Mouse (Mus musculus) hindbrain, embryonic 10.5 days (tissue): Measurements from ENCODE around the gene Gm17720. TPM values are rescaled to one million over a fixed set of nuclear protein-coding genes. Genes with fewer than 3 reads are reported as not detected.

ENCODE experiments used
- DNase-seq: peaks from one replicate; pipeline ENCODE4 v3.0.0-alpha.2; 2017; ENCODE audit warnings: low spot score
- H3K27ac ChIP-seq: fragments of 300-500 bp; sonication (generic); 2 replicates; pipeline ENCODE4 v1.5.1; 2016; ENCODE audit warnings: mild to moderate bottlenecking, moderate library complexity
- H3K27me3 ChIP-seq: fragments of 300-500 bp; sonication (generic); 2 replicates; pipeline ENCODE4 v1.6.1; 2016; ENCODE audit warnings: mild to moderate bottlenecking; ENCODE audit not compliant: poor library complexity, insufficient read depth, severe bottlenecking
- H3K36me3 ChIP-seq: fragments of 300-500 bp; sonication (generic); 2 replicates; pipeline ENCODE4 v1.6.1; 2016; ENCODE audit warnings: mild to moderate bottlenecking, moderate library complexity
- H3K4me1 ChIP-seq: fragments of 300-500 bp; sonication (generic); replicated peaks from 2 replicates; pipeline ENCODE4 v1.6.1; 2016; ENCODE audit warnings: mild to moderate bottlenecking
- H3K4me3 ChIP-seq: fragments of 300-500 bp; sonication (generic); 2 replicates; pipeline ENCODE4 v1.5.1; 2016; ENCODE audit warnings: mild to moderate bottlenecking, moderate library complexity
- H3K9me3 ChIP-seq: fragments of 300-500 bp; sonication (generic); 2 replicates; pipeline ENCODE4 v1.6.1; 2016; ENCODE audit warnings: mild to moderate bottlenecking, moderate library complexity
- WGBS: fragments of 180-500 bp; shearing (Covaris S2); methylation state at CpG from one replicate; pipeline ENCODE4 v1.1.7; 2016; 5-methylcytosine and 5-hydroxymethylcytosine counted together
- polyA plus RNA-seq: library from polyadenylated mRNA; unstranded; fragments of >200 nt; fragmentation: Nextera tagmentation; extraction: Ambion mirVana; gene quantifications from 2 replicates; pipeline ENCODE4 v1.2.1, GENCODE M21; 2016

The Gm17720 gene
- polyA plus RNA-seq, 1 experiment from 2014 or later = not detected

DNA sequence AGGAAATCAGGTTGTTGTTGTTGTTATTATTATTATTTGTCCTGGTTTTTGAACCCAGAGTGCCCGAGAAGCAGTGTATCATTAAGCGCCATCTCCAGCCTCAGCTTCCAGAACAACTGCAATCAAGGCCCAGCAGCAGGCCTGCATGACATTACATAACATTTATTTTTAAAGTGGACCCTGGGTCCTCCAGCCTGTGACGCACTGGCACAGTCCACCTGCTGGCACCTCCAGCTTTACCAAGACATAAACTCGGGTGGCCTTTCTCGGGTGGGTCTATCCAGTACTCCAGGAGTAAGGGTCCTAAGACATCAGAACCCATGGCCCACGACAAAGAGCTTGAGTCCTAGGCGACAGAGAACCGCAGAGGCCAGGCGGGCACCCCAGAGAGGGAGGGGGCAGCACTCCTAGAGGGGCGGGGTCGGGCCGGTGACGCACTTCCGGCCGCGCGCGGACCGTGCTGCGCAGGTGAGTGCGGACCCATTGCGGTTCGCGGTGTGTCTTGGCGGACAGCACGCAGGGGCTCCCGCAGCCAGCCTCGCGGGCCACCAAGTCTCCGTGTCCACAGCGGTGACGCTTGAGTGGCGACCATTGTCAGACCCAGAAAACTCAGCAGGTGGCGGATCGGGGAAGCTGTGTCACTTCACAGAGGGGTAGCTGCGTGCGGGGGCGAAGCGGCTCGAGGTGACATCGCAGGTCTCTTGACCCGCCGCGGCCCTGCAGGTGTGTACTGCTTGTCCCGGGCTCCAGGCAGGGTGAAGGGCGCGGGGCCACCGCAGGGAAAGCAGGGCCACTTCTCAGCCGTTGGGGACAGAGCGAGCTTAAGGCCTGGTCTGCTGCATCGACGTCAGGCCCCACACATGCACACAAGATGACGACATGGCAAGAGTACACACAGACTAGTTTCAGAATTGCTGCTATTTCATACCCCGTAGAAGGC lies 23.0 kb downstream of the Gm17720 start, which contains the start of gene Zfp612:
Gene Zfp612, plus strand, starts transcription at position 465 of the 940 bp plus-strand sequence.
- Histone ChIP-seq H3K27me3 (no peaks in the 10 kb centered on the region), H3K36me3 (peaks cover 22% of the 10 kb centered on the region), H3K27ac (peak within 1 kb of the TSS; percentile 82), H3K4me3 (peak within 1 kb of the TSS; percentile 84), H3K9me3 (no peaks in the 10 kb centered on the region), H3K4me1 (peaks cover 19% of the 10 kb centered on the region)
- peak; percentile 75 for DNase-seq
- 7% methylated on average over 54 of the region's 54 CpGs for WGBS

DNA sequence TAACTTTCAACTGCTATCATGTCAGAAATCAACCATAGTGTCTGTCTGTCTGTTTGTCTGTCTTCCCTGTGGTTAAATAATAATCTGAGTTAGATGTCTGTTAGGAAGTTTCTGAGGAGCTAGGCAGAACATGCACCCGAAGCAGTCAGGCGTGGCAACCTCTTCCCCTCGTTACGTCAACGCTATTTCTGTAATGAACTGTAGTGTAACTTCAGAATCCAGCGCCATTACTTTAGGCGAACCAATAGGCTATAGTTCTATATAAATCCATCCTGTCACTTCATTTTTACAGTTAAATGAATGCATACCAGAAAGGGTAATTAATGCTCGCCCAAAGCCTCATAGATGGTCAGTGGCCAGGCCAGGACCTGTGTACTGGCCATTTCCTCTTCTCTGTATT lies 28.1 kb downstream of the Gm17720 start:
- WGBS = 87% methylated on average over 8 of the region's 8 CpGs
- Histone ChIP-seq H3K27me3 (no peaks in the 10 kb centered on the region), H3K36me3 (no peaks in the 10 kb centered on the region), H3K27ac (no peak overlapping the region), H3K4me3 (no peak overlapping the region), H3K4me1 (peaks cover 4% of the 10 kb centered on the region), H3K9me3 (no peaks in the 10 kb centered on the region)
- no peak for DNase-seq

DNA sequence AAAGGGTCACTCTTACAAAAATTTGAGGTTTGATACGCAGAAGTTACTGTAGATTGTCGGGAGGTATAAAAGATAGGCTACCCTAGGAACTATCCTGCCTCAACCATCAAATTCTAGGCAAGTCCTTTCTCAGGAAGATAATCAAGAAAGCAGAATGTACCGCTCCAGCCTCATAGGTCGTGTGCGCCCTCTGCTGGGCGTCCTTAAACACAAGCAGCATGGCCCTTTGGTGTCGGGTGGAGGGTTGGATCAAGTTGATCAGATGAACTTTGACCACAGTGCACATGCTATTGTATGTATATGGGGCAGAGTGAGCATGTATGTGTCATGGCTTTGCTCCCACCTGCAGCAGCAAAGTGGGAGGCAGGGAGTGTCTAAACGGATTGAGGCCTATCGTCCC lies 31.0 kb downstream of the Gm17720 start:
- no peak overlapping the region for H3K4me3 ChIP-seq
- no peaks in the 10 kb centered on the region for H3K4me1 ChIP-seq
- H3K36me3 ChIP-seq = no peaks in the 10 kb centered on the region
- no peak overlapping the region for H3K27ac ChIP-seq
- no peaks in the 10 kb centered on the region for H3K27me3 ChIP-seq
- DNase-seq = peak; percentile 63
- WGBS = 15% methylated on average over 9 of the region's 9 CpGs
- 0 out of 2 replicates have a peak, but pooled peaks cover 3% of the 10 kb centered on the region for H3K9me3 ChIP-seq

DNA sequence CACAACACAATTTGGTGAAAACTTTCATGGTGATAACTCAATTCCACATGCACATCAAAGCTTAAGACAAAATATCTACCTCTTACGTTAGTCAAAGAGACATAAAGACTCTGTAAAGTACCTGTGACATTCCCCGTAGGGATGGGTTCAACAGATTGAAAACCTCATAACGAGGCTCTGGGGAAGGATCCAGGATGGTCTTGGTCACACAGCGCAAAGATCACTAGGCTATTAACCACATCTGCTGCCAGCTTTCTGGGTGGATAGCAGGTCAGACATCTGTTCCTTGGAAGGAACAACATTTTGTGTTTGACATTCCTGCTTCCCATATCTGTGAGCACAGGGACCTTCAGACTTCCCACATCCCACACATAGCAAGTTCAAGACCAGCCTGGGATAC lies 32.8 kb downstream of the Gm17720 start:
- Histone ChIP-seq H3K27ac (no peak overlapping the region), H3K9me3 (0 out of 2 replicates have a peak, but pooled peaks cover 3% of the 10 kb centered on the region), H3K4me3 (no peak overlapping the region), H3K36me3 (no peaks in the 10 kb centered on the region), H3K27me3 (no peaks in the 10 kb centered on the region), H3K4me1 (no peaks in the 10 kb centered on the region)
- DNase-seq = no peak
- 88% methylated on average over 4 of the region's 4 CpGs for WGBS

DNA sequence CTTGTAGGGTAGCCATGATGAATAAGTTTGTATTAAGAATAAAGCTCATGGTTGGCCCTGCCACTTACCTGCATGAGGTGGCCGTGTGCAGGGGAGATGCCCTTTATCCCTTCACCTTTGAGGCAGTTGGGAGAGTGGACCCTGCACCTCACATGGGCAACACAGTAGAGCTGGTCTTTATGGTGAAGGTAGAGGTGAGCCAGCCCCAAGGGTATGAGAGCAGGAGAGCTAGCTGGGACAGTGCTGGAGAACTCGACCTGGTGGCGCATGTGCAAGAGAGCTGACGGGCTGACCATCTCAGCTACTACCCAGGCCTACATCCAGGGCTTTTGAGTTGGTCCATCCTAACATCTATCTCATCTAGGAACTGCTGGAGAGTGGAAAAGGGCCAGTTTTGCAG lies 36.9 kb downstream of the Gm17720 start:
- DNase-seq = no peak
- WGBS = 91% methylated on average over 4 of the region's 4 CpGs
- H3K9me3 ChIP-seq = 0 out of 2 replicates have a peak, but pooled peaks cover 3% of the 10 kb centered on the region
- no peaks in the 10 kb centered on the region for H3K36me3 ChIP-seq
- no peaks in the 10 kb centered on the region for H3K4me1 ChIP-seq
- H3K27me3 ChIP-seq = no peaks in the 10 kb centered on the region
- no peak overlapping the region for H3K4me3 ChIP-seq
- H3K27ac ChIP-seq = no peak overlapping the region

DNA sequence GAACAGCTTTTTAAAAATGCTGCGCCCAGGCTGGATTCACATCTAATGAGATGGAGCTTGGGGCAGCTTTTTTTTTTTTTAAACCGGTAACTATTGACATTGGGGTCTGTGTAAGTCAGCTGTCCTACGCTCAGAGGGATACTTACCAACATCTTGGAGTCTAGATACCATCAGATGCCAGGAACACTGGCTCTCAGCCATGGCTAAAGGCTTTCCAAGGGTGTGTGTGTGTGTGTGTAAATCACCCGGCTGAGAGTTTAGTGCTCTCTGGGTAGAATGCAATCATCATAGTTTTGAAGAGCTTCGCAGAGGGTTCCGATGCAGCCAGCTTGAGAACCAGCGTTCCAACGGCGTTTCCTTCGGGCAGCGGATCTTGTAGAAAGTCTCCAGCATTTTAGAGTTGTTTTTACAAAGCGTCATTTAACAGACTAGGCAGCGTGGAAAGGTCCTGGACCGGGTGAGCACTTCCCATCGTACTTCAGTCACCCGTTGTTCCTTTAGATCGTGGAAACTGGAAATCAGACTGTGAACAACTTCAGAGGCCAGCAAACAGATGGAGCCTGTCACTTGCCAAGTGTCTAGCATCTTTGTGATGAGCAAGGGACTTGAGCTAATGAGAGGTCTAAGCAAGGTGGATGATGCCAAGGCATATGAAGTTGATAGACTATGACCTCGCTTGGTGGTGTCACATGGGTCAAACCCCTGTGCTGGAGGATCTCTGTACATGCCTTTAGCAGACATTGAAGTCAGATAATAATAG lies 37.8 kb downstream of the Gm17720 start:
- Histone ChIP-seq H3K4me3 (no peak overlapping the region), H3K4me1 (no peaks in the 10 kb centered on the region), H3K27ac (no peak overlapping the region), H3K9me3 (0 out of 2 replicates have a peak, but pooled peaks cover 3% of the 10 kb centered on the region), H3K27me3 (no peaks in the 10 kb centered on the region), H3K36me3 (no peaks in the 10 kb centered on the region)
- WGBS = 94% methylated on average over 18 of the region's 18 CpGs
- DNase-seq = no peak

DNA sequence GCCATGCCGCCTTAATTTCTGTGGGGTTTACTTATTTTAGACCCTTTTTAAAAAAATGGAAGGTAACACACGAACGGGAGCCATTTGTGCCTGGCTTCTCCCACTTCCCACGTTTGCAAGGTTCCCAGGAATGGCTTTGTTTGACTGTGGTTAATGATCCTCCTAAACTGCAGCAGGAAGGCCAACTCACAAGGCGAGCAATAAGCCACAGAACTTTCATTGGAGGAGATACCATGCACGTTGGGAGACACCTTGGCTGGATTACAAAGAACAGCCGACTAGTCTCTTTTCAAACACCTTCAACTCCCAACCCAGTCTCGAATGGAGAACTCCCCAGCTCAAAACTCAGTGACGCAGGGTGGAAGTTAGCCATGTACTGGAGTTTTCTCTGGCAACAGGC lies 38.4 kb downstream of the Gm17720 start:
- H3K4me1 ChIP-seq = no peaks in the 10 kb centered on the region
- no peaks in the 10 kb centered on the region for H3K36me3 ChIP-seq
- 84% methylated on average over 9 of the region's 9 CpGs for WGBS

DNA sequence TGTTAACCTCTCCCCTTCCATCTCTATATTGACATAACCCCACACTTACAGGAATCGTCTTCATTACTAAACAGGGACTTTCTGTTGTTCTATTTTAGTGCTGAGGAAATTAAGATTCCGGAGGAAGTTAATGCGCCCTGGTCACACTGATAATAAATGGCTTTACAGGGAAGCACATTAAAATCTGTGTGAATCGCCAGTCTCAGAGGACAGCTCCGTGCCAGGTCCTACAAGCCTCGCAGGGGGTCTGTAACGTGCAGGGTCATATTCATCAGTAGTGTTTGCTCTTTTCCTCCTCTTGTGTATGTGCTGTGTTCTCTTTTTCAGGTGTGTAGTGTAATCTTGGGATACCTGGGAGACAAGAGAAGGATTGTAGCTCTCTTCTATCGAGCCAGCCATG lies 44.3 kb downstream of the Gm17720 start:
- WGBS = 87% methylated on average over 8 of the region's 8 CpGs
- Histone ChIP-seq H3K36me3 (no peaks in the 10 kb centered on the region), H3K4me3 (no peak overlapping the region), H3K4me1 (no peaks in the 10 kb centered on the region), H3K9me3 (no peaks in the 10 kb centered on the region), H3K27ac (no peak overlapping the region), H3K27me3 (no peaks in the 10 kb centered on the region)
- no peak for DNase-seq

More for the DNA sequence above, 38.4 kb downstream of the Gm17720 start:
- no peak overlapping the region for H3K27ac ChIP-seq
- no peaks in the 10 kb centered on the region for H3K27me3 ChIP-seq
- DNase-seq = no peak
- no peak overlapping the region for H3K4me3 ChIP-seq
- 0 out of 2 replicates have a peak, but pooled peaks cover 3% of the 10 kb centered on the region for H3K9me3 ChIP-seq

DNA sequence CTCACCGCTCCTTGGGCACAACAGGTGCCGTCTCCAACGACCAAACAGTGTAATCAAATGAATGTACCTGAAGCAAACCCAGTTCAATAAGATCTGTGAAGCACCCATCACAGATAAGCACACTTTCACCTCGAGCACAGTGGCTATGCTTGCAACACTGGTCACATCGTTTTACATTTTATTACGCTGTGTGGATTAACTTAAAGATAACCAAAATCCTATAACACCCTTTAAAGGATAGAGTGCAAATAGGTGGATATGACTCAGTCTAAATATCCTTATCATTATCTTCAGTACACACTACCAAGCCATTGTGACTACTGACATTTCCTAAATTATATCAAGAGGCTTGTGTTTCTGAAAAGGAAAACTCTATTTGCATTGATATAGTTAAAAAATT lies 51.3 kb downstream of the Gm17720 start:
- no peak overlapping the region for H3K4me3 ChIP-seq
- H3K27me3 ChIP-seq = no peaks in the 10 kb centered on the region
- H3K4me1 ChIP-seq = no peaks in the 10 kb centered on the region
- no peaks in the 10 kb centered on the region for H3K9me3 ChIP-seq
- WGBS = 86% methylated on average over 6 of the region's 6 CpGs
- no peak overlapping the region for H3K27ac ChIP-seq
- no peaks in the 10 kb centered on the region for H3K36me3 ChIP-seq
- DNase-seq = no peak

DNA sequence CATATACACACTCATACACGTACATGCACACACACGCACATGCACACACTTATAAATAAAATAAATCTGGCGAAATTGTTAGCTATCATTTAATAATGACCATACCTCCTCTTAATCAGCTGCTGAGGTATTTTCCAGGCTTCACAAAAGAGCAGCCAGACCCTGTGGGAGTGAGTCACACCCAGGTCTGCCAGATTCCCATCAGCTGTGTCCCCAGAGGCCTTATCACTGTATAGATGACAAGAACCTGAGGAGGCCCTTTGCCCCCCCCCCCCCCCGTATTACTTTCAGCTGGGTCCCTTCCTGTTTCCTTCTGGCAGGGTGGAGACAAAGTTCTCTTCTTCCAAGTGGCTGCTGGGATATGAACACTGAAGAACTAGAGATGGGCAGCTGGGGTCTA lies 62.0 kb downstream of the Gm17720 start:
- no peaks in the 10 kb centered on the region for H3K27me3 ChIP-seq
- 0 out of 2 replicates have a peak, but pooled peaks cover 3% of the 10 kb centered on the region for H3K9me3 ChIP-seq
- no peak overlapping the region for H3K4me3 ChIP-seq
- H3K4me1 ChIP-seq = peaks cover 9% of the 10 kb centered on the region
- WGBS = 81% methylated on average over 4 of the region's 4 CpGs
- H3K36me3 ChIP-seq = no peaks in the 10 kb centered on the region
- DNase-seq = no peak
- H3K27ac ChIP-seq = no peak overlapping the region

DNA sequence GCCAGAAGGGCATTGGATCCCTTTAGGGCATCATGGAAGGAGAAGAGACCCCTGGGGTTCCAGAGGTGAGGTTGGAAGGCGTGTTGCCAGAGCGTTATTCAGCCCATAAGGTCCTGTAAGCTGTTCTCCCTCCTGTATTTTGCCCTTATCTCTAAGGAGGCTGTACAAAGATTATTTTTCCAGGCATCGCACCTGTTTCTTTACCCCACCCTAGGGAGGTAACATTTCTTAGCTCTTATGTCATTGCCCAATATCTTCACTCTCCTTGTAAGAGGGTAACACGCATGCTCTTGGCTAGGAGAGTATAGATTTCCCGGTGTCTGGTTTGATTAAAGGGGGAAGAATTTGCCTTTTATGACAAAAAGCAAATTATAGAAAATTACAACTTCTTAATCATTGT lies 62.9 kb downstream of the Gm17720 start, which contains the start of gene Chst4:
Gene Chst4, minus strand, starts transcription at position 82 of the 400 bp plus-strand sequence.
- H3K4me3 ChIP-seq = no peak within 1 kb of the TSS
- DNase-seq = no peak
- no peak within 1 kb of the TSS for H3K27ac ChIP-seq
- no peaks in the 10 kb centered on the region for H3K27me3 ChIP-seq
- WGBS = 82% methylated on average over 5 of the region's 5 CpGs
- H3K9me3 ChIP-seq = 0 out of 2 replicates have a peak, but pooled peaks cover 3% of the 10 kb centered on the region
- peaks cover 12% of the 10 kb centered on the region for H3K4me1 ChIP-seq
- no peaks in the 10 kb centered on the region for H3K36me3 ChIP-seq

DNA sequence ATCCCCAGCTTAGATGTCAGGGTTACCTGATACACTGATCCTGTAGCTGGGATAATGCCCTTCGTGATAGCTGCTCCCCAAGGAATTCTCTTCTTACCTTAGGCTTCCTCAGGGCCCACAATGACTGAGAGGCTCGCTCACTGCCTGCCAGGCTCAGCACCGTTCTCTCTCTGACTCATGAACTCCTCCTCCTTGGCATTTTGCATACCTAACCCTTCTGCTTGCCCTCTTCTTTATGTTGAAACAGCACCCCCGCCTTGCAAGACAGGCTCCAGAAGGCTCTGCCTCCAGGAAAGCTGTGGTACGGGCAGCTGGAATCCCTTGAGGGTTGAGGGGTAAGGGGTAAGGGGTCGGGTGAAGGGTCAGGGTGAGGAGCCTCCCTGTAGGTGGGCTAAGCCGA lies 63.3 kb downstream of the Gm17720 start:
- Histone ChIP-seq H3K4me1 (peaks cover 17% of the 10 kb centered on the region), H3K36me3 (no peaks in the 10 kb centered on the region), H3K27me3 (no peaks in the 10 kb centered on the region), H3K9me3 (0 out of 2 replicates have a peak, but pooled peaks cover 3% of the 10 kb centered on the region), H3K27ac (no peak overlapping the region), H3K4me3 (no peak overlapping the region)
- 32% methylated on average over 7 of the region's 7 CpGs for WGBS
- no peak for DNase-seq

DNA sequence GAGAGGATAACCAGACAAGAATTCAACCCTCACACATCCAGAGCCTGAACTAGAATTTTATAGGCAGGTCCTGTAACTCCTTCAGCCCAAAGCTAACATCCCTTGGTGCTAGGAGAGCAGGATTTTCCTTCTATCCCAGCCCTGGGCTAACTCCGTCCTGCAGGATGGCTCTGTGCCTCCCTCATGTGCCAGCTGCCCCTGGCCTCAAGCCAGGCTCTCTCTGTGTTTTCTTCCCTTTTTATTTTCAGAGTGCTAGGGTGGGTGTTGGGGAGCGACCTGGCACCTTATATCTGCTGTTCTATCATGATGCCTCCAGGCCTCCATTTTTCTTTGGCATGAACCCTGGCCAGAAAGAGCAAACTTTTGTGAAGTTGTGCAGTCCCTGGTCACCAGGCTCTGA lies 66.4 kb downstream of the Gm17720 start:
- H3K4me1 ChIP-seq = peaks cover 23% of the 10 kb centered on the region
- no peaks in the 10 kb centered on the region for H3K27me3 ChIP-seq
- DNase-seq = no peak
- no peaks in the 10 kb centered on the region for H3K9me3 ChIP-seq
- no peaks in the 10 kb centered on the region for H3K36me3 ChIP-seq
- H3K4me3 ChIP-seq = no peak overlapping the region
- 78% methylated on average over 2 of the region's 2 CpGs for WGBS
- H3K27ac ChIP-seq = no peak overlapping the region
